Mouse (Mus musculus) kidney, postnatal 14 days (tissue): ENCODE results near the gene Tom1l1.

Experiments used
- DNase-seq: peaks from one replicate; pipeline ENCODE4 v3.0.0; 2022; ENCODE audit warnings: mixed read lengths

The Tom1l1 gene

GRCm38 (mm10) chr11:90603066-90603465 lies 85.1 kb downstream of the Tom1l1 start:
- DNase-seq, result no peak

- no peak for DNase-seq
Observed at GRCm38 (mm10) chr11:90595826-90596225, 92.3 kb downstream of the Tom1l1 start.
